Mouse (Mus musculus) testis, postnatal 10 days (tissue): ENCODE results near the gene Tubg1.

Source experiments
- DNase-seq: peaks from one replicate; pipeline ENCODE4 v3.0.0; 2021; ENCODE audit warnings: low spot score

Tubg1 gene

DNA sequence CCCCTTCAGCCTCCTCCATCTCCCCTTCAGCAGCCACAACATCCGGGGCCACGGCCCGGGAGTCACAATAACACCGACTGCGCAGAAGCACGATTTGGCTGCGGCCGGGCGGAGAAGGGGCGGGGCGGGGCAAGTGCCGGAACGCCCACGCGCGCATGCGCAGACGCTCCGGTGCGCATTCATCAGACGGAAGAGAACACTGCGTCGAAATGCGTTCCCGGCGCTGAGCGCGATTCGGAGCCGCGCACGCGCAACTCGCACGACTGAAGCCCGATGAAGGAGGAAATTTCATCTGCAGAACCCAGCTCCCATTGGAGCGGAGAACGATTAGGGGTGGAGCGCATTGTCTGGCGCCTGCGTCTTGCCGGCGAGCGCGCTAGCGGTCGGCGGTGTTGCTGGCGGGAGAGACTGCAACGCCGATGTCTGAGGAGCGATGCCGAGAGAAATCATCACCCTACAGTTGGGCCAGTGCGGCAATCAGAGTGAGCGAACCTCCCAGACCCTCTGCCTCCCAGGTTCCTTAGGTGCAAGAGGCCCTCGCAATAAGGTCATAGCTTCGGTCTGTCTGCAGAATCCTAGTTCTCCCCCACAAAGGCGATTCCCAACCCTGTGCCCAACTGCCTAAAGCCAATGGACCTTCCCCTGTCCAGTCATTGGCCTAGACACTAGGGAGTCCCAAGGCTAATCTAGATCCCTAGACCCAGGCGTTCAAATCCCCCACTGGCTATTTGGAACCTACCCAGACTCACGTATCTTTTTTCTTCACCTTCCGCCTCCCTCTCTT, at the start of gene Tubg1, which contains the start of gene Retreg3:
Tubg1 (plus strand) TSS at position 178 of the 784 bp plus-strand sequence.
Retreg3 (minus strand) TSS at position 133 of the 784 bp plus-strand sequence.
- peak; percentile 99 for DNase-seq

DNA sequence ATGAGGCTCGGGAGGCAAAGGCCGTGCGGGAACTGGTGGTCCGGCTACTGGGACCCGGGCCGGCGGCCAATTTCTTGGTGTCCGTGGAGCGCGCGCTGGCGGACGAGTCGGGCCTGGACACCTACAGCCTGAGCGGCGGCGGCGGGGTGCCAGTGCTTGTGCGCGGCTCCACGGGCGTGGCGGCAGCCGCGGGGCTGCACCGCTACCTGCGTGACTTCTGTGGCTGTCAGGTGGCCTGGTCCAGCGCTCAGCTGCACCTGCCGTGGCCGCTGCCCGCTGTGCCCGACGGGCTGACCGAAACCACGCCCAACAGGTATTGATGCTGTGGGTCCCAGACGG, 49.6 kb upstream of the Tubg1 start:
- DNase-seq, result no peak

DNA sequence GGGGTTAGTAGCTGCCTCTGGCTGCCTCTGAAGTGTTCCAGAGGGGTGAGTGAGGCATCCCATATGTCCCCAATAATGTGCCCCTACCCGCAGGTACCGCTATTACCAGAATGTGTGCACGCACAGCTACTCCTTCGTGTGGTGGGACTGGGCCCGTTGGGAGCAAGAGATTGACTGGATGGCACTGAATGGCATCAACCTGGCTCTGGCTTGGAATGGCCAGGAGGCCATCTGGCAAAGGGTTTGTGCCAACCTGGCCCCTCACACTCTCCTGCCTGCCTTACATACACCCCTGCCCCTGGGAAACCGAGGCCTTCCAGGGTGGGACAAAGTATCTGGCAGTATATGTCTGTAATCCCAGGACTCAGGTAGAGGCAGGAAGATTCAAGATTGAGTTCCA, 48.8 kb upstream of the Tubg1 start:
- DNase-seq, result no peak

DNA sequence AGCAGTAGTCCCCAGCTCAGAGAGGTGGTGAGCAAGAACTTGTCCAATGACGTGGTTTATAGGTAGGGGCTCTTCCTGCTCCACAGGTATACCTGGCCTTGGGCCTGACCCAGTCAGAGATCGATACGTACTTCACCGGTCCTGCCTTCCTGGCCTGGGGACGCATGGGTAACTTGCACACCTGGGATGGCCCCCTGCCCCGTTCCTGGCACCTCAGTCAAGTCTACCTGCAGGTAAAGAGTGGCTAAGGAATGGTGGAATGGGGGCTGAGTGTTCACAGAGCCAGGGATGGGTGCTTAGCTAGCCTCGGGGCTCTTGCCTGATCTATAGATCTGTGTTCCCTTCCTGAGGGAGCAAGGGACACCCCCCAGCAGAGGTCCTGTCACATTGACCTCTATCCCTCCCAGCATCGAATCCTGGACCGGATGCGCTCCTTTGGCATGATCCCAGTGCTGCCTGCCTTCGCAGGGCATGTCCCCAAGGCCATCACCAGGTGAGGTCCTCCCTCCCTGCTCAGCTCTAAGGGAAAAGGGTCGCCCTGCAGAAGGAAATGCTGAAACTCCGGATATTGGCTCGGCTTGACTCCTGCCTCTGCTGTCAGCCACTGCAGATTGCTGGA, 47.8 kb upstream of the Tubg1 start:
- no peak for DNase-seq

DNA sequence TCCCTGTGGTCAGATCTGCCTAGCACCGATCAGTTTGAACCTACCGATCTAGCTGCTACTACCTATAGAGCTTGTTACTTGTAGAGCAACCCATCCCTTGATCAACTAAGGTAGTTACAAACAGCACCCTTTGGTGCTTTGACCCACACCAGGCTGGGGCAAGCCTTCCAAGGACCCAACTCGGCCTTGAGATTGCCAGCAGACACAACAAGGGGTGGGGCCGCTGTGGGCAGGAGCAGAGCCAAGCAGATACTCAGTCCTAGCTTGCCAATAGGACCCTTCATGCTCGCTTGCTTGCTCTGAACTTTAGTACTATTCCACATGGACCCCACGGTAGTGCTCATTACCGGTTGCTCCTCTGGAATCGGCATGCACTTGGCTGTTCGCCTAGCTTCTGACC, 41.6 kb upstream of the Tubg1 start, which contains the start of gene Hsd17b1:
Hsd17b1 (plus strand) TSS at position 291 of the 400 bp plus-strand sequence.
- DNase-seq, result no peak

DNA sequence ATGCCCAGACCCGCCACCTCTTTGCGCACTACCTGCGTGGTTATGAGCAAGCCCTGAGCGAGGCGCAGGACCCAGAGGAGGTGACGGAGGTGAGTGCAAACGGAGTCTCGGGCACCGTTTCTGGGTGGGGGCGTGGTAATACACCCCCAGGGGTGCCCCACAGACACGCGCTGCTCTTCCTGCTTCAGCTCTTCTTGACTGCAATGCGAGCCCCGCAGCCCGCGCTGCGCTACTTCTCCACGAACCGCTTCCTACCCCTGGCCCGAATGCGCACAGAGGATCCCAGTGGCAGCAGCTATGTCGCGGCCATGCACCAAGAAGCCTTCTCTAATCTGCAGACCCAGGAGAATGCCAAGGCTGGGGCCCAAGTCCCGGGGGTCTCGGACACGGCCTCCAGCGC, 40.0 kb upstream of the Tubg1 start:
- DNase-seq, result no peak

DNA sequence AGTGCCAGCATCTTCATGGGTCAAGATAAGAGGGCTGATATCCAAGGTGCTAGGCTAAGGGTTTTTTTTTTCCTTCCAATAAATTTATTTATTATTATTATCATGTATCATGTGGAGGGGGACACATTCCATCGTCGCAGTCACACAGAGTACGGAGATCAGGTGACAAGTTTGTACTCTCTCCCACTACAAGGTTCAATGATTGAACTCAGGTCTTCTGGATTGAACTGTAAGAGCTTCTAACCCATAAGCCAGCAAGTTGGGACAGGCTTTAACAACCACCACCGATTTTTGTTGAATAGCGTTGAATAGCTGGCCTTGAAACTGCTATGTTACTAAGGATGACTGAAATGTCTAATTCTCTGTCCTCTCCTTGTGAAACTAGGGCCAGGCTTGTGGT, 39.3 kb upstream of the Tubg1 start:
- DNase-seq, result no peak

DNA sequence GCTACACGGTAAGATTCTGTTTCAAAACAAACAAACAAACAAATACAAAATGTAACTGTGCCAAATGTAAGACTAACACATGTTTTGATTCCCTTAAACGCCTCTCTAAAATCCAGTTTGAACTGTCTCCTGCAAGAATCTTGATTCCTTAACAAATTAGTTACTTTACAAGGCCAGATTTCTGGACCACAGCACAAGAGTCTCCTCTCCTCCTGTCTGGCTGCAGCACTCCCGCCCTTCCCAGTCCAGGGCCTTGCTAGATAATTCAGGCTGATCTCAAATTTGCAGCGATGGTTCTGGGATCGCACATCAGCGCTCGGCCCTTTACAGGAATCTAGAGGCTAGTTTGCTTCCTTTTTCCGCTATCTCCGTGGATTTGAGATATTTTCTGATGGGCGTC, 38.1 kb upstream of the Tubg1 start:
- DNase-seq, result no peak

DNA sequence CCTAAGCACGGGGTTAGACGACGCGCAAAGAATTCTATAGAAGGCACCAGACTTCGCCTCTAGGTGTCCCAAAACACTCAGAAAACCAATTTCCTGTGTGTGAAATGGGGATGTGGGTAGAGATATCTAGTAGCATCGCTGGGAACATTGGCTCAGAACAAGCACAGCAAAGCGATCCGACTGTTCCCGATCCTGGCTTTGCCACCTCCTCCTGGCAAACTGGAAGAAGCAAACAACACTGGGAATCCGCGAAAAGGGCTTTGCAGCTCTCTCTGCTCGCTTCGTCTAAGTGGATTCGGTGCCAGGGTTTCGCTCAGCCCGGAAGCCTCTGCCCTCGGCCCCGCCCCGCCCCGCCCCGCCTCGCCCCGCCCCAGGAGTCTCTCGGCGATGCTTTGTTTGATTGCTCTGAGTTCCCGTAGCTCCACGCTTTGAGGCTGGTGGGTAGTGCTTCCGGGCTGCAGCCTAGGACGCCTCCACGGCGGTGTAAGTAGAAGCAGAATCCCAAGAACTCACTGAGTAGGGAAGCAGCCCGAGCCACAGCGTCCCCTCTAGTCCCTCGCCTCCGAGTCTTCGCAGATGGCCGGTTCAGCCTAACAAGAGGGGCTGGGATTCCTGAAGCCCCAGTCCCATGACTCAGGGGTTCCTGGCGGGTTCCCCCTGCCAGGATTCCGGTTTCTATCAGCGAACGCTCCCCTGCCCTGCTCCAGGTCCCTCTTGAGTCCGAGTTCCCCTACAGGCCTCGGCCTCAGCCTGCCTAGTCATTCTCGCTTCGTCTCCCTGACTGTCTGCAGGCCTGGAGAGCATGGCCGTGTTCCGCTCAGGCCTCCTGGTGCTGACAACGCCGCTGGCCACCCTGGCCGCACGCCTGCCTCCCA, 37.3 kb upstream of the Tubg1 start, which contains the start of gene Coasy:
Coasy (plus strand) TSS at position 358 of the 875 bp plus-strand sequence.
- peak; percentile 86 for DNase-seq

DNA sequence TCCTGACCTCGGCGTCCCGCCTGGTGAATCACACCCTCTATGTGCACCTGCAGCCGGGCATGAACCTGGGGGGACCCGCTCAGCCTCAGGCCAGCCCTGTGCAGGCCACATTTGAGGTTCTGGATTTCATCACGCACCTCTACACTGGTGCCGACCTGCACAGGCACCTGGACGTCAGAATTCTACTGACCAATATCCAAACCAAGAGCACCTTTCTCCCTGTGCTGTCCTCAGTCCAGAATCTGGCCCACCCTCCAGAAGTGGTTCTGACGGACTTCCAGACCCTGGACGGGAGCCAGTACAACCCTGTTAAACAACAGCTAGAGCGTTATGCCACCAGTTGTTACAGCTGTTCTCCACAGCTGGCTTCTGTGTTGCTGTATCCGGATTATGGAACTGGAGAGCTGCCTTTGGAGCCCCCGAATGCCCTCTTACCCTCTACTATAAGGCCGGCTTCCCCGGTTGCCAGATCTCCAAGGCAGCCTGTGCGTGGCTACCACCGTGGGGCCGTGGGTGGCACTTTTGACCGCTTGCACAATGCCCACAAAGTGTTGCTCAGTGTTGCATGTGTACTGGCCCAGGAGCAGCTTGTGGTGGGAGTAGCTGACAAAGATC, 36.5 kb upstream of the Tubg1 start:
- no peak for DNase-seq

DNA sequence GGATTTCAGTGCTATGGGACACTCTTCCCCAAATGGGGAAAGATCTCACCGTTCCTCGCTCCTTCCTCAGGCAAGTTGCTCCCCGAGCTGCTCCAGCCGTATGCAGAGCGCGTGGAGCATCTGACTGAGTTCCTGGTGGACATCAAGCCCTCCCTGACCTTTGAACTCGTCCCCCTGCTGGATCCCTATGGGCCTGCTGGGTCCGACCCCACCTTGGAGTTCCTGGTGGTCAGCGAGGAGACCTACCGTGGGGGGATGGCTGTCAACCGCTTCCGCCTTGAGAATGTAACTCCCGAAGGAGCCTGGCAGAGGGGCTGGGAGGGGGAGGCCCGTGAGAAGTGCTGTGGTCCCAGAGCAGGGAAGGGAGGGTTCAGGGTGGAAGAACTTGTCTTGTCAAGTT, 35.5 kb upstream of the Tubg1 start:
- no peak for DNase-seq

DNA sequence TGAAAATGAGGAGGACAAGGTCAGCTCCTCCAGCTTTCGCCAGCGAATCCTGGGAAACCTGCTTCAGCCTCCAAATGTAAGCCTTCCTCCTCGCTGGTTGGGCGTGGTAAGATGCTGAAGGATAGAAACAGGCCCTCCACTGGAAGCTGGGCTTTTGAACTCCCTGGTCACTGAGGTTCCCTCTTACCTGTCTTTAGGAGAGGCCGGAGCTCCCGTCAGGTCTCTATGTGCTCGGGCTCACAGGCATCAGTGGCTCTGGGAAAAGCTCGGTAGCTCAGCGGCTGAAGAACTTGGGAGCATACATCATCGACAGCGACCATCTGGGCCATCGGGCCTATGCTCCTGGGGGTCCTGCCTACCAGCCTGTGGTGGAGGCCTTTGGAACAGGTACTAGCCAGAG, 34.9 kb upstream of the Tubg1 start:
- DNase-seq, result no peak

DNA sequence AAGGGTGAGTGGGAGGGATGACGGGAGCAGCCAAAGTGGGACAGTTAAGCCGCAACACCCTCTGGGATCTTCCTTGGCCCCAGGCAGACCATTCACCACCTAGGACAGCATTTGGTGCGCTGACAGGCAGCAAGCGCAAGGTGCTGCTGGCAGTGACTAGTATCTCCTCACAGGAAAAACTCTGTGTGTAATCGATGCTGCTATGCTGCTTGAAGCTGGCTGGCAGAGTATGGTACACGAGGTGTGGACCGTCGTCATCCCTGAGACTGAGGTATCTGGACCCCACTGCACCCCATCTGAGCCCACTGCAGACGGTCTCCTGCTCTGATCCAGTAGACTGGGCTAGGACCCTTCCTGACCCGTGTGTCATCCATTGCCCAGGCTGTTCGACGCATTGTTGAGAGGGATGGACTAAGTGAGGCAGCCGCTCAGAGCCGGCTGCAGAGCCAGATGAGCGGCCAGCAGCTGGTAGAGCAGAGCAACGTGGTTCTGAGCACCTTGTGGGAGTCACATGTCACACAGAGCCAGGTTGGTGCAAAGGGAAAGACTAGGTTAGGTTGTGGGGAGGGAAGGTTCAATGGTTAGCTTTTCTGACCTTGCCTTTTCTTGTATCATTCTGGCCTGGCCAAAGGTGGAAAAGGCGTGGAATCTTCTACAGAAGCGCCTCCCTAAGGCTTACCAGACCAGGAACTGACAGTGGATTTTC, 34.0 kb upstream of the Tubg1 start:
- no peak for DNase-seq

DNA sequence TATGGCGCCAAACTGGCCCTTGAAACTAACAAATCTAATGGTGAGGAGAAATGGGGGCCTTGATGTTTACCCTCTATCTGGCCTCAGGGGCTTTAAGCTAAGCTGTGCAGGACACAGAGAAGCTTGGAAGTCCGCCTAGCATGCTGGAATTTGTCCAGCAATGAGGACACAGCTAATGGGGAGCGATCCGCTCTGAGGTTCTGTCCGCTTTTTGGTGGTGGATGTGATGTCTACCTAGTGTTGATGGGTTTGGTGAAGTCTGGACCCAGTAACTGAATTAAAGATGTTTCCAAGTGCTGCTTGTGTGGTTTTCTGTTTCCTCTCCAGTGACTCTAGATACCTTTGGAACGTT, 33.4 kb upstream of the Tubg1 start:
- no peak for DNase-seq

DNA sequence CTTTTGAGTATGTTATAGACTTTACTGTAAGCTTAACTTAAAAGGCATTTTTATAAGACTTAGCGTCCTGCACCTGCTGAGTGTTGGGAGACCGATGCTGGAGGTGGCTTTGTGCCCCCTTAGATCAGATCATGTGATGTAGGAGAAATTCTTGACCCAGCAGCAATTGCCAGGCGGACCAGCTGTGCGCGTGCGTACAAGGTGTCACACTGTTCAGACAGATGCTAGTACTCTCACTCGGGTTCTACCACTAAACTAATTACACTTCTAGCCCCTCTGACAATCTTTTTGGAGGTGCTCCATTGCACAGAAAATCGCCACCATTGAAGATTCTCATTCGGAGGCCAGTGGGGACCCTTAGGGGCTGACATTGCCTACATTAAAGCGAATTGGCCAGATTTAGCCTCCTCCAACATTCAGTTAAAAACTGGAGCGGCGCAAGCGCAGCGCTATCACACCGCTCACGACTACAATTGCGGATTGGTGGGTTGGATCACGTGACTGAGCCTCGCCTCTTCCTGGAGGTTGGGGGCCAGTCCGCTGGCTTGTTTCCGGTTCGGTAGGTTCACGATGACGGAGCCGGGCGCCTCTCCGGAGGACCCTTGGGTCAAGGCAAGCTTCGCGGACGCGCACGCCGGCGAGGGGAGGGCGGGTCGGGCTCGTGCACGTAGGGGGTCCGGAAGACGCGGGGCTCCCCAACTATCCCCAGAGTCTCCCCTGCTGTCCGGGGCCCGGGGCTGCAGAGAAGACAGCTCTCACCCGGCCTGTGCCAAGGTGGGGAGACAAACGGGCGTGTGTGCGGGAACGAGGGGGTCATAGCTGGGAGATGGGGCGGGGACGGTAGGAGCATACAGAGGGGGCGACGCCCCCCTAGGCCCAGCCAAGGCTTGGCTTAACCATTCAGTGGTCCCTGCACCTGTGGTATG, 32.7 kb upstream of the Tubg1 start, which contains the start of gene Mlx:
Mlx (plus strand) TSS at position 522 of the 926 bp plus-strand sequence.
- peak; percentile 90 for DNase-seq

DNA sequence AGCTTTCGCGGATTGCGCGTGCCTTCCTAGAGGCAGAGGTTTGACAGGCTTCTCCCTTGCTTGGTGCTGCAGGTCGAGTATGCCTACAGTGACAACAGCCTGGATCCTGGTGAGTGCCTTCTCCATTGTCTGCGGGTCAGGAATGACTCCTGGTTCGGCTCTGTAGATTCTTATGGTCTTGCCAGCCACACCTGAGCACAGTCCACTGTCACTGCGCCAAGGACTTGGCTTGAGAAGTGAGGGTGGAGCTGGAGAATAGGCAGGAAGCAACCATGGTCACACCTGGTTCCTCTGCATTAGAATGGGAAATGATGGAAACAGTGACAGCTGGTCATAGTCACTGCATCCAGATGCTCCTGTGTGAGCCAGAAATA, 32.1 kb upstream of the Tubg1 start:
- no peak for DNase-seq

DNA sequence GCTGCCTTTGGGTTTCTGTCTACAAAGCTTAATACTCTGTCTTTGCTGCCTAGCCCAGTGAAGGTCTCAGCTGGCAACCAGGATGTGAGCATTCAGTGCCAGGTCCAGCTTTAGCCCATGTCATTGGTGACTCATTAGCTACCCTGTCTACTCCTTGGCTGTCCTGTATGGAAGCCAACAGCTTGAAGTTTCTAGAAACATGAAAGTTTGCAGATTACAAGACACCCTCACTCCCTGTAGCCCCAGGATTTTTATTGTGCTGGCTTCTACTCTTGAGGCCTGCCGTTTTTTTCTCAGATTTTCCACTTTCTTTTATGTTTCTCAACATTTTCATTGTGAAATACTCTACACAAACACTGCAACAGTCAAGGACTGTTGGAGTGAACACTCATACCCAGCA, 29.8 kb upstream of the Tubg1 start:
- no peak for DNase-seq

DNA sequence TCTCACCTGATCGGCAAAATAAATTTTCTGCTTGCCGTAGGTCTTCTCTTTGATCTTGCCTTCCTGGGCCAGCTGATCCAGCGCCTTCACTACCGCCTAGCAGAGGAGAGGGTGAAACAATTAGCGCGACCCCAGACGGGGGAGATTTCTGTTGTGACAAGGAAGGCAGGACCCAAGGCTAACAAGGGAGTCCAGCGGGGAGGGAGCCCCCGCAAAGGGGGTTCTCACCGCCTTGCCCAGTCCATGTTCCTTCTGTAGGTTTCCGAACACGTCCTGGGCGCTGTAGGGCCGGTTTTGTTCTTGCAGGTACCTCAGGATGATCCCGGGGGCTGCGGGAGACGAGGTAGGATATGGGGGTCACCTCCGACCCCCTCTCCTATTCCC, 24.8 kb upstream of the Tubg1 start:
- DNase-seq, result no peak

DNA sequence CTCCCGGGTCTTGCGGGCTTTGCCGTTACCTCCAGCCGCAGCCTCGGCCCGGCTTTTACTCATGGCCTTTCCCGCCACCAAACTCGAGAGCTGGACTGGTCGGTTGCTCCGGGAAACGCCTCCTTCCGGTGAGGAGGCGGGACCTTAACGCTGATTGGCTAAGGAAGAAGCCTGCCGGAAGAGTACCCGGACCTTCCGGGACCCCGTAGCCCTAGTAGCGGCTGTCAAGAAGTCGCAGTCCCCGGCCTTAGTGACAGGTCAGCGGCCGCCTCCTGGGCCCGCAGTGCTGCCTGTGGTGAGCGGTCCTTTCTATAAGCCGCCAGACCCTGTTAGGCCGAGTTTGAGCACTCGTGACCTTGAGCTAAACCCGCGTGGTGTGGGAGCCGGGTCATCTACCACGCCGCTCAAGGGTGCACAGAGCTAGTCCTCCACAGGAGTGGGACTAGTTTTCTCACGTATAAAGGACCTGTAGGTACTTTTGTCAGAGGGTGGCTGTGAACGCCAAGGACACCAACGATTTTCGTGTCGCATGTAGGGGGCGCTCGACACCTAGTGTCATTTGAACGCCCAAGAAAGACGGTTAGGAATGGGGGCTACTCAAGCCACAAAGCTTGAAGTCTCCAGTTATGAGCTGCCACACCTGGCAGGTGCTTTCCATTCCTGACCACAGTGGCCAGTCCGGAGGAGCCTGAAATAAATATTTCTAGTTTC, 24.3 kb upstream of the Tubg1 start, which contains the start of gene Psmc3ip:
Psmc3ip (minus strand) TSS at position 123 of the 711 bp plus-strand sequence.
- peak; percentile 95 for DNase-seq

DNA sequence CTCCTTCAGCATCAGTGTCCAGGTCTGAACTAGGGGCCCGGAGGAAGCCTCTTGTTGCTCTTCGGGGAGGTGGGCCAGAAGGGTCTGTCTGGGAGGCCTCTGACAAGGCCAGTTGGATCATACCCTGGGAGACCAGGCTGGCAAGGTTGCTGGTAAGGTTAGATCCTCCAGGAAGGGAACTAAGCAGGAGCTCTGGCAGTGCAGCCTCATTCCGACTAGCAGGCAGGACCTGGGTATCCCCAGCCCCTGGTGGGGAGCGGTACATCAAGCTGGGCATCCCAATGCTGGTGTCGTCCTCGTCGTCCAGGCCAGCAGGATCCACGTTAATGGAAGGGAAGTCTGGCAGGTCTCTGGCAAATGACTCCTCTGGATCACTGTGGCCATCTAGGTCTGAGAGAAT, 21.5 kb upstream of the Tubg1 start:
- DNase-seq, result no peak
